Mouse (Mus musculus): ENCODE data around the gene Pus10. TPM values are rescaled to one million over a fixed set of nuclear protein-coding genes. Genes with fewer than 3 reads are reported as not detected.
A peak's percentile ranks its signal among the peaks of the same experiment; 100 is the strongest.

Gene Pus10
- polyA plus RNA-seq, 1 experiment from 2014 or later, result 11.7 TPM

- ATAC-seq (ENCODE audit: low FRiP score) (no peak), DNase-seq (ENCODE audit: low spot score) (no peak)
- no peaks in the 10 kb centered on the region for H3K27me3 ChIP-seq (ENCODE audit: control insufficient read depth, insufficient read depth, low read length)
- no peak overlapping the region for H3K27ac ChIP-seq
- WGBS, result 88% methylated on average over 1 of the region's 1 CpGs
- H3K36me3 ChIP-seq (replicated peaks; ENCODE audit: control insufficient read depth, insufficient read depth), result no peaks in the 10 kb centered on the region
- H3K9me3 ChIP-seq (ENCODE audit: control insufficient read depth, low read length), result no peaks in the 10 kb centered on the region
- no peak overlapping the region for H3K9ac ChIP-seq
- no peak overlapping the region for H3K4me2 ChIP-seq (replicated peaks)
- no peak overlapping the region for H3K4me3 ChIP-seq (replicated peaks; ENCODE audit: low read length)
- H3K4me1 ChIP-seq (replicated peaks; ENCODE audit: control insufficient read depth, insufficient read depth, low read length), result 0 out of 2 replicates have a peak, but pooled peaks cover 8% of the 10 kb centered on the region
These were observed 102.5 kb downstream of the Pus10 start for GRCm38 (mm10) chr11:23767928-23768327.

GRCm38 (mm10) chr11:23769033-23769432 lies 103.6 kb downstream of the Pus10 start:
- Histone ChIP-seq H3K4me2 (replicated peaks) (no peak overlapping the region), H3K27me3 (ENCODE audit: control insufficient read depth, insufficient read depth, low read length) (no peaks in the 10 kb centered on the region), H3K27ac (no peak overlapping the region), H3K4me1 (replicated peaks; ENCODE audit: control insufficient read depth, insufficient read depth, low read length) (0 out of 2 replicates have a peak, but pooled peaks cover 8% of the 10 kb centered on the region), H3K36me3 (replicated peaks; ENCODE audit: control insufficient read depth, insufficient read depth) (no peaks in the 10 kb centered on the region), H3K9ac (no peak overlapping the region), H3K4me3 (replicated peaks; ENCODE audit: low read length) (no peak overlapping the region), H3K9me3 (ENCODE audit: control insufficient read depth, low read length) (no peaks in the 10 kb centered on the region)
- DNase-seq (ENCODE audit: low spot score) (no peak), ATAC-seq (ENCODE audit: low FRiP score) (no peak)

- no peaks in the 10 kb centered on the region for H3K9me3 ChIP-seq (ENCODE audit: control insufficient read depth, low read length)
- H3K36me3 ChIP-seq (replicated peaks; ENCODE audit: control insufficient read depth, insufficient read depth), result no peaks in the 10 kb centered on the region
- under 1% methylated on average over 25 of the region's 25 CpGs for WGBS
- peak overlapping the region; percentile 76 for H3K4me3 ChIP-seq (replicated peaks; ENCODE audit: low read length)
- H3K4me2 ChIP-seq (replicated peaks), result peak overlapping the region; percentile 77
- peak overlapping the region; percentile 64 for H3K9ac ChIP-seq
- DNase-seq (ENCODE audit: low spot score) (peak; percentile 56), ATAC-seq (ENCODE audit: low FRiP score) (no peak)
- peak overlapping the region; percentile 89 for H3K27ac ChIP-seq
- no peaks in the 10 kb centered on the region for H3K27me3 ChIP-seq (ENCODE audit: control insufficient read depth, insufficient read depth, low read length)
- 0 out of 2 replicates have a peak, but pooled peaks cover 8% of the 10 kb centered on the region for H3K4me1 ChIP-seq (replicated peaks; ENCODE audit: control insufficient read depth, insufficient read depth, low read length)
These were observed 104.4 kb downstream of the Pus10 start for GRCm38 (mm10) chr11:23769686-23770509.

GRCm38 (mm10) chr11:23770510-23770759 lies 105.0 kb downstream of the Pus10 start:
- Histone ChIP-seq H3K27ac (peak overlapping the region; percentile 89), H3K27me3 (ENCODE audit: control insufficient read depth, insufficient read depth, low read length) (no peaks in the 10 kb centered on the region), H3K4me1 (replicated peaks; ENCODE audit: control insufficient read depth, insufficient read depth, low read length) (0 out of 2 replicates have a peak, but pooled peaks cover 8% of the 10 kb centered on the region), H3K36me3 (replicated peaks; ENCODE audit: control insufficient read depth, insufficient read depth) (no peaks in the 10 kb centered on the region), H3K9me3 (ENCODE audit: control insufficient read depth, low read length) (no peaks in the 10 kb centered on the region), H3K4me3 (replicated peaks; ENCODE audit: low read length) (peak overlapping the region; percentile 76), H3K9ac (peak overlapping the region; percentile 64), H3K4me2 (replicated peaks) (peak overlapping the region; percentile 77)
- WGBS, result under 1% methylated on average over 24 of the region's 24 CpGs
- peak; percentile 73 for DNase-seq (ENCODE audit: low spot score)
- ATAC-seq (ENCODE audit: low FRiP score), result no peak

GRCm38 (mm10) chr11:23770760-23771506 lies 105.5 kb downstream of the Pus10 start, which contains the start of gene Rel:
Rel (minus strand) TSS chr11:23770970.
- Histone ChIP-seq H3K9ac (peak within 1 kb of the TSS; percentile 64), H3K27me3 (ENCODE audit: control insufficient read depth, insufficient read depth, low read length) (no peaks in the 10 kb centered on the region), H3K4me3 (replicated peaks; ENCODE audit: low read length) (peak within 1 kb of the TSS; percentile 76), H3K9me3 (ENCODE audit: control insufficient read depth, low read length) (no peaks in the 10 kb centered on the region), H3K36me3 (replicated peaks; ENCODE audit: control insufficient read depth, insufficient read depth) (no peaks in the 10 kb centered on the region), H3K4me1 (replicated peaks; ENCODE audit: control insufficient read depth, insufficient read depth, low read length) (0 out of 2 replicates have a peak, but pooled peaks cover 8% of the 10 kb centered on the region), H3K27ac (peak within 1 kb of the TSS; percentile 89), H3K4me2 (replicated peaks) (peak within 1 kb of the TSS; percentile 77)
- peak; percentile 80 for DNase-seq (ENCODE audit: low spot score)
- under 1% methylated on average over 74 of the region's 88 CpGs for WGBS
- peak; percentile 95 for ATAC-seq (ENCODE audit: low FRiP score)

GRCm38 (mm10) chr11:23771507-23772097 lies 106.1 kb downstream of the Pus10 start:
- WGBS, result 6% methylated on average over 21 of the region's 21 CpGs
- ATAC-seq (ENCODE audit: low FRiP score) (no peak; the same call in 1 of the 2 replicates), DNase-seq (ENCODE audit: low spot score) (no peak)
- Histone ChIP-seq H3K27me3 (ENCODE audit: control insufficient read depth, insufficient read depth, low read length) (no peaks in the 10 kb centered on the region), H3K9ac (peak overlapping the region; percentile 64), H3K27ac (peak overlapping the region; percentile 89; the same call in 1 of the 2 replicates), H3K9me3 (ENCODE audit: control insufficient read depth, low read length) (no peaks in the 10 kb centered on the region), H3K4me1 (replicated peaks; ENCODE audit: control insufficient read depth, insufficient read depth, low read length) (0 out of 2 replicates have a peak, but pooled peaks cover 8% of the 10 kb centered on the region), H3K4me3 (replicated peaks; ENCODE audit: low read length) (peak overlapping the region; percentile 76), H3K36me3 (replicated peaks; ENCODE audit: control insufficient read depth, insufficient read depth) (no peaks in the 10 kb centered on the region), H3K4me2 (replicated peaks) (peak overlapping the region; percentile 77)

GRCm38 (mm10) chr11:23772471-23772870 lies 107.0 kb downstream of the Pus10 start:
- Histone ChIP-seq H3K4me3 (replicated peaks; ENCODE audit: low read length) (no peak overlapping the region), H3K9me3 (ENCODE audit: control insufficient read depth, low read length) (no peaks in the 10 kb centered on the region), H3K36me3 (replicated peaks; ENCODE audit: control insufficient read depth, insufficient read depth) (no peaks in the 10 kb centered on the region), H3K27ac (no peak overlapping the region), H3K4me1 (replicated peaks; ENCODE audit: control insufficient read depth, insufficient read depth, low read length) (0 out of 2 replicates have a peak, but pooled peaks cover 8% of the 10 kb centered on the region), H3K27me3 (ENCODE audit: control insufficient read depth, insufficient read depth, low read length) (no peaks in the 10 kb centered on the region), H3K4me2 (replicated peaks) (no peak overlapping the region), H3K9ac (no peak overlapping the region)
- ATAC-seq (ENCODE audit: low FRiP score) (no peak), DNase-seq (ENCODE audit: low spot score) (no peak)
- 35% methylated on average over 1 of the region's 1 CpGs for WGBS

GRCm38 (mm10) chr11:23778787-23779201 lies 113.3 kb downstream of the Pus10 start:
- ATAC-seq (ENCODE audit: low FRiP score) (no peak), DNase-seq (ENCODE audit: low spot score) (no peak)
- 89% methylated on average over 8 of the region's 8 CpGs for WGBS
- Histone ChIP-seq H3K4me3 (replicated peaks; ENCODE audit: low read length) (no peak overlapping the region), H3K9me3 (ENCODE audit: control insufficient read depth, low read length) (no peaks in the 10 kb centered on the region), H3K27ac (no peak overlapping the region), H3K36me3 (replicated peaks; ENCODE audit: control insufficient read depth, insufficient read depth) (no peaks in the 10 kb centered on the region), H3K4me1 (replicated peaks; ENCODE audit: control insufficient read depth, insufficient read depth, low read length) (no peaks in the 10 kb centered on the region), H3K4me2 (replicated peaks) (no peak overlapping the region), H3K27me3 (ENCODE audit: control insufficient read depth, insufficient read depth, low read length) (no peaks in the 10 kb centered on the region), H3K9ac (no peak overlapping the region)

- no peak for ATAC-seq (ENCODE audit: low FRiP score)
- 84% methylated on average over 3 of the region's 3 CpGs for WGBS
- Histone ChIP-seq H3K9me3 (ENCODE audit: control insufficient read depth, low read length) (no peaks in the 10 kb centered on the region), H3K9ac (no peak overlapping the region), H3K27me3 (ENCODE audit: control insufficient read depth, insufficient read depth, low read length) (no peaks in the 10 kb centered on the region), H3K4me3 (replicated peaks; ENCODE audit: low read length) (no peak overlapping the region), H3K4me1 (replicated peaks; ENCODE audit: control insufficient read depth, insufficient read depth, low read length) (no peaks in the 10 kb centered on the region), H3K27ac (no peak overlapping the region), H3K4me2 (replicated peaks) (no peak overlapping the region), H3K36me3 (replicated peaks; ENCODE audit: control insufficient read depth, insufficient read depth) (no peaks in the 10 kb centered on the region)
- no peak for DNase-seq (ENCODE audit: low spot score)
These were observed 116.6 kb downstream of the Pus10 start for GRCm38 (mm10) chr11:23782038-23782437.
